Mouse (Mus musculus): ENCODE measurements around the gene Procr.

DNA sequence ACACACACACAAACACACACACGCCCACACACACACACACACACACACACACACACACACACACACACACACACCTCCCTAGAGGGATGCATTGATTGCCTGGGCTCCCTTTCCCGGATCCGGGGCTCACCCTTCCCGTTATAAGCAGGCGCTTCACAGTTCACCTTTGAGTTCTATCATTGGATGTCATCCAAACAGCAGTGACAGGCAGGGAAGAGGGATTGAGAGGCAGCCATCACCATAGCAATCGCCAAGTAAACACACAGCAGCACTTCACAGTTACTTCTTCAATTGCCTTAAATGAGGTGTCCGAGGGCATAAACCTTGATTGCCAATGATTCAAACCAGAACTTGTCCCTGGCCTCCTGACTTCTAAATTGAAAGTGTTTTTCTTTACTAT is 28.1 kb downstream of the Procr start:
- TF ChIP-seq GATA1 (IDR thresholded peaks at IDR 0.05; ENCODE audit: borderline replicate concordance, low read length) (no peak), FLI1 (IDR thresholded peaks at IDR 0.05; ENCODE audit: low read length) (no peak)

Data from megakaryocyte, embryonic 14.5 days (primary cell).